Mouse (Mus musculus): ENCODE measurements around the gene Bud23.
"Not testable (repeated sequence)": the region's sequence is repeated elsewhere in the genome, so short reads cannot be mapped to it uniquely, and the experiment has no call there.

The Bud23 gene

GRCm38 (mm10) chr5:135070448-135070847 is 5.7 kb upstream of the Bud23 start:
- DNase-seq = no peak

GRCm38 (mm10) chr5:135066008-135066407 is 1.2 kb upstream of the Bud23 start:
- no peak for DNase-seq

- peak in 1 of 2 experiments; percentile 41 for DNase-seq
Observed at GRCm38 (mm10) chr5:135064382-135064766, 385 bp downstream of the Bud23 start.

GRCm38 (mm10) chr5:135063629-135064381 is 954 bp downstream of the Bud23 start, which contains the start of gene Dnajc30:
Gene Dnajc30, plus strand, starts transcription at chr5:135064202.
- DNase-seq = peak; percentile 96 to 98

- no peak for DNase-seq
Observed at GRCm38 (mm10) chr5:135053356-135053755, 11.4 kb downstream of the Bud23 start.

- not testable (repeated sequence) for DNase-seq
Observed at GRCm38 (mm10) chr5:135049268-135049667, 15.5 kb downstream of the Bud23 start.

GRCm38 (mm10) chr5:135048539-135048938 is 16.2 kb downstream of the Bud23 start:
- no peak for DNase-seq

- no peak for DNase-seq
Observed at GRCm38 (mm10) chr5:135044575-135044974, 20.2 kb downstream of the Bud23 start.

GRCm38 (mm10) chr5:135042105-135042788 is 22.5 kb downstream of the Bud23 start:
- no peak for DNase-seq

- no peak for DNase-seq
Observed at GRCm38 (mm10) chr5:135040777-135041176, 24.0 kb downstream of the Bud23 start.

GRCm38 (mm10) chr5:135040059-135040458 is 24.7 kb downstream of the Bud23 start:
- DNase-seq = no peak

GRCm38 (mm10) chr5:135039541-135039940 is 25.2 kb downstream of the Bud23 start:
- DNase-seq = no peak

GRCm38 (mm10) chr5:135037946-135038345 is 26.8 kb downstream of the Bud23 start:
- peak in 1 of 2 experiments; percentile 28 for DNase-seq

GRCm38 (mm10) chr5:135035608-135036359 is 29.0 kb downstream of the Bud23 start:
- DNase-seq = no peak

- DNase-seq = no peak
Observed at GRCm38 (mm10) chr5:135034593-135034992, 30.2 kb downstream of the Bud23 start.

GRCm38 (mm10) chr5:135032581-135032980 is 32.2 kb downstream of the Bud23 start:
- DNase-seq = no peak

GRCm38 (mm10) chr5:135029007-135029854 is 35.5 kb downstream of the Bud23 start:
- DNase-seq = peak; percentile 71 to 76

- DNase-seq = no peak
Observed at GRCm38 (mm10) chr5:135025899-135026298, 38.9 kb downstream of the Bud23 start.

GRCm38 (mm10) chr5:135024665-135025224 is 40.0 kb downstream of the Bud23 start:
- no peak for DNase-seq

- DNase-seq = peak; percentile 47 to 54
Observed at GRCm38 (mm10) chr5:135023344-135024173, 41.2 kb downstream of the Bud23 start, which contains the start of gene Stx1a. Gene Stx1a, plus strand, starts transcription at chr5:135023482.

- DNase-seq = peak; percentile 92 to 93
Observed at GRCm38 (mm10) chr5:135021814-135022213, 42.9 kb downstream of the Bud23 start.
